Mouse (Mus musculus): ENCODE measurements at regions not wholly inside any gene's neighbourhood (a gene's known extent, or its start where the extent isn't known, plus 50 kb on each side); places are given as distances from the start of the nearest gene placed in this dataset.

DNA sequence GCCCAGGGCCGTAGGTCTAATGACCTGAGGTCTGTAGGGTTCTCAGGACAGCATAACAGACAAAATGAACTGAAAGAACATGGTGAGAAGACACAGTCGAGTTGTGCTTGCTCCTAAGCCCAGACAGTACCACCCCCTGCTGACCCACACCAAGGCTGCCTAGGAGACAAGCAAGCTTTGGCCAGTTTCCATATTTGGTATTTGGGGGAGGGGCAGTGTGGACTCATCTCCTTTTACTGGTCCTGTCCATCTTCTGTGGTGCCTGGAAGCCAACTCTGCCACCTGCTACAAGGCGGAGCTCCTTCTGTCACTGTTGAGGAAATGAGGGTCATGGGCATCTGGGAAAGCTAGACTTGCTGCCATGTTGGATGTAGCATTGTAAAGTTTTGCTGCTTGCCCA, 68.9 kb downstream of the Tex29 start:
- DNase-seq (ENCODE audit: low spot score in 2 of 2), result no peak

DNA sequence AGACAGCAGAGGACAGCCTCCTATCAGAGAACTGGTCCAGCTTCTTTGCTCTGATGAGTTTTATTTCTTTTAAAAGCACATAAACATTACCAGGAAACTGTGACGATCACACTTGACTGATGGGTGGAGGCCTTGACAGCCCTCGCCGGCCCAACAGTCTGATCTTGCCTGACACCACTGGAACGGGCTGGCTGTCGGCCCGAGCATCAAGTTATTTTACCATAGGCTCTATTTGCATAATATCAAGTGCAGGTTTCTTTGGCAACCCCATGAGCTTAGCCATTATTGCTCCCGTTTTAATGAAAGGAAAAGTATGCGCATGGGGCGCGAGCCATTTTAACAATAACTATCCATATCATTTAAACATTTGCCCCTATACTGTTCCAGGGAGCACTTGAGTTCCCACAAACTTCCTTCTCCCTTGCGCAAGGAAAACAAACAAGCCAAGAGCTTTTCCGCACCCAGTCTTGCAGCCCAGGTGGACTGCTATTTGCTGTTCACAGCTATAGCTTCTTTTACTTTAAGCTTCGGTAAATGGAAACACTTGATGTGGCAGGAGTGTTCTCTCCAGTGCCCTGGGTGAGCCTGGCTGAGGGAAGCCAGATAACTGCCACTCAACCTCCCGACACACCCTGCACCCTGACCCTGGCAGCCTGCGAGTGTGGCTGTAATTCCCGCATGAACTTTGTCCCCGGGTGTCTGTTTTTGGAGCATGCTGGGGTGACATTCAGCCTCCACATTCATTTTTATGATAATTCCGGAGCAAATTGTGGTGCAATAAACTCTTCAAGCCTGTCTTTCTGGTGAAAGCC, 71.6 kb downstream of the Tex29 start:
- no peak for DNase-seq (ENCODE audit: low spot score in 2 of 2)

DNA sequence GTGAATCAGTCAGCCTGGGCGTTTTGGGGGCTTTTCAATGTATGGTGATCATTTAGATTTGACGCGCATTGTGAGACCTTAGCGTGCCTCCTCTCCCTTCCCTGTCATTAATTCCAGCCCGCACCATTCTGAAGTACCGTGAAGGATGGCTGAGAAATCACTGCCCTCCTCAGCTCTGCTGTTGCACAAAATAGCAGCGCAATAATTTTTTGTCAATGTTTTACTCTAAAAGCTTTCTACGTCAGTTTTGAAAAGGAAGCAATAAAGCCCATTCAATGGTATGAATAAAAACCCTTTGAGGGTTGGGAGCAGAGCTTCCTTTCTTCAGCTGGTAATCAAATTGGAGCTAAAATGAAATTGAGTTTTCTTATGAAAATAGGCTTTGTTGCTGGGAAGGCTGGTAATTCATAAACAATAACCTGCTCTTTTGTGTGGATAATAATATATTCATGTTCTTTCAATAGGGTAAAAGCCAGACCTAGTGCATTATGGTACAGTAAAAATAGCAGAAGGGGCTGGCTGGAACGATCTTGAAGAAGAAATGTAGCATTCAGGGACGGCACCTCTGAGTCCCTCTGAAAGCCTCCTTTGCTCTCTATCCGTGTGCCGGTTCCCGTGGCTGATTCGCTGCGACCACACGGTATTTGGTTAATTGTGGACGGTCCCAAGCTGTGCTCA, 72.3 kb downstream of the Tex29 start:
- DNase-seq (ENCODE audit: low spot score in 2 of 2), result no peak

DNA sequence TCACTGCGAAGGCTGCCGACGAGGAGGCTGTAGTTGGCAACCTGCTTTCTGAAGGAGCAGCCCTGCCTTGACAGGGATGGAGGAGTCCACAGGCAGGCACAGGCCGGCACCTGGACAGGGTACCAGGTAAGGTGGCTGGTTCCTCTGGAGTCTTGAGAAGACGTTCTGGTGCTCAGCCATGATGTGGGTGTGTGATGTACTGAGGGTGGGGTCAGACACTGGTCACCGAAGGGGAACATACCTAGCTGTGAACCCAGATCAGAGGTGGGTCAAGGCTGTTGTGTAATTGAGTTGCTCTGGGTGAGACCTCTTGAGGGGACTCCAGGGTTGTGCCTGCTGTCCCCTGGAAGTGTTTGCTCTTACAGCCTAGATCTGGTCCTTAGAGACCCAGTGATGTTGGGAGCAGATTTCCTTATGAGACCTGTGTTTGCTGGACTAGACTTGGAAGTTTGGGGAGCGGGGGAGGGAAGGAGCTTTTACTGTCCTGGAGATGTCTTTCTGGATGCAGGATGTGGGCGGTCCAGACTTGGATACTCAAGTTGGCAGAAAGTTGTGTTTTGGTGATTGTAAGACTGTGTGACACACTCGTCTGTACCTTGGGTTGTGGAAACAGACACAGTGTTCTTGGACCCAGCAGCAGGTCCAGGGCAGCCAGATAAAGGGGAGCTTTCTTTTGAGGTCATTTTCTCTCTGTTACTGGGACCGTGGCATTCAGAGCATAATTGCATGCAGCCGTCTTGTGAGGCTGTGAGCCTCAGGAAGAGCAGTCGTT, 73.0 kb downstream of the Tex29 start:
- no peak for DNase-seq (ENCODE audit: low spot score in 2 of 2)

DNA sequence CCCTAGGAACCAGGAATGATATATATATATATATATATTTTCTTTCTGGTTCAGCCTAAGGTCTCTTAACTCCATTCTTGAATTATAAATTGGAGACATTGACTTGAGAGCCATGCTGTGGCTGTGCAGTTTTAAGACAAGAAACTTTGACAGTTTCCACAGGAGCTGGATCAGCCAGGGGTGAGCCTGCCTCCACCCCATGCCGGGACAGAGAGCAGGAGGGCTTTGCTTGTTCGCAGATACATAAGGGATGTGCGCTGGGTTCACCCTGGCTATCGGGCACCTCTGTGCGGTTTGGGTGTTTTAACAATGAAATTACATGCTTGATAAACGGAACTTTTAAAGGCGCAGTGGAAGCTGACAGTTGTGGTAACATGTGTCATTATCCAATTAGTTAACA, 73.9 kb downstream of the Tex29 start:
- DNase-seq (ENCODE audit: low spot score in 2 of 2), result no peak

DNA sequence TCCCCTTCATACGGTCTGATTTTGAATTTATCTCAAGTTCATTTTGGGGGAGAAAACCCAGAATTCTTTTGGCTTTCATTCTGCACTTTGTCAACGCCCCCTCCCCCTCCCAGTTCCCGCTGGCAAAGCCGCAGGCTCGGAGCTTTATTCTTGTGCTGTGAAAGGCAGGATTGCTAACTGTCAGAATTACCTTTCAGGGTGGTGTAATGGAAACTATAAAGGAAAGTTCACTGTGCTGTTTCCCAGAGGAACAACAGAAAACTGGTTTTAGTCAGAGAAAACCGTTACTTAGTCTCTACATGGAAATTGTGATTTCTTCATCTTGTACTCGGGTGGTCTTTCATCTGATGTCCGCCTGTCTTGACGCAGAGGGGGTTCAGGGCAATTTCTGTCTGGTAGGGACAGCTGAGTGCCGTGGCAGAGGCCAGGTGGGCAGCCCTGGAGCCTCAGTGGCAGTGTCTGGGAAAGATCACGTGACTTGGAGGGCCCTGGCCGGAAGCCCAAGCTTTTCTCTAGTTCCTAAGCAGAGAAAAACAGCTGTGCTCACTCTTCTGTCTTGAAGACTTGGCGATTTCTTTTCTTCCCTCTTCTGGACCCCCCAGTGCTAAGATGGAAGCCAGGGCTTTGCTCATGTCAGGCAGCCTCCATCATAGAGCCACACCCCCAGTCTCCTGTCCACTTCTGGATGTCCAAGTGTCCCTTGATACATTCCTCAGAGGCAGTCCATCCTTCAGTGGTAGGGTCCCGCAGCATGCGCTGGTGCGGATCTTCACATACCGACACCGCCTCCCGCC, 74.6 kb downstream of the Tex29 start:
- DNase-seq (ENCODE audit: low spot score in 2 of 2), result peak in 1 of 2 experiments; percentile 8

DNA sequence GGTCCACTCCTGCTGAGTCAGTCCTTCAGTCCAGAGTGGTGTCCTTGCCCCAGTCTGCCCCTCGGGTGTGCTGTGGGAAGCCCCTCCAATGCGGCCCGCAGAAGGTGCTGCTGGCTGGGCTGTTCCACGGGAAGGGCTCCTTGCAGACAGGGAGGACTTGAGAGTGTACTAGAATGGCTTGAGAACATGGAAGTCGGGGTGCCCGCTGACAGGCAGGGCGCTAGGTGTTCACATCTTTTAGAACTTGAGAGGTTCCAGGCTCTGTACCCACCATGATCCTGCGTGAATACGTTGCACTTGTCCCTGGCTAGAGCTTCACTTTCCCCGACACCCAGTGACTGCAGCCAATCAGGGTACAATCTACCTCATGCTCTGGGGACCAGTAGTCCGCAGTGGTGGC, 75.4 kb downstream of the Tex29 start:
- no peak for DNase-seq (ENCODE audit: low spot score in 2 of 2)

DNA sequence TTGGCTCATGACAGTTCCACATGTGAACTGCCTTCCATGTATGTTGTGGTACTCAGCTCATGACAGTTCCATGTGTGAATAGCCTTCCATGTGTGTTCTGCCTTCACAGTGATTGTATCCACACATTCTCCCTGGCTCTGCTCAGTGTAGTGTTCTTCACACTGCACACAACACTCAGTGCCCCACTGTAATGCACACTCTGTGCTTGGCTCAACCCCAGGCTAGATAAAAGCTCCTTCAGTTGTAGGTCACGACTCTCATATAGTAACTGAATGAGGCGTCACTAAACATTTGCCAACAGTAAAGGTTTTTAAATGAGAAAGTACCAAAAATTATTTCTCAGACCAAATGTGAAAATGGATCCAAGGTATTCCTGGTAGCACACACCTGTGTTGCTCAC, 79.6 kb downstream of the Tex29 start:
- no peak for DNase-seq (ENCODE audit: low spot score in 2 of 2)

DNA sequence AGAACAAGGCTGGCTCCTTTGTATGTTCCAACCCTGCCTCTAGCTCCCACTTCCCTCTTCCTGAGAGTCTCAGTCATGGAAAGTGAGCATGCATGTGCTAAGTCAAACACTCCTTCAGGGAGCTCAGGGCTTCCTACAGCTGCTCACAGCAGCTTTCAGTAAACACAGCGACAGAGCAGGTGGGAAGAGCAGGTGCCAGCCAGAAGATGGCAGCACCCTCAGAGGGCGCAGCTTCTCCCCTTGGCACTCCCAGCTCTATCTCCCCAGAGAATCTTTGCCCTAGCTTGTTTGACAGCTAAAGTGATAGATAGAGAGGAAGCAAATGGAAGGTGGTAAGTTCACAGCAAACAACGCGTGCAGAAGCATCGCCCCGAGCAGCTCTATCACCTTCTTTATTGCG, 82.8 kb downstream of the Tex29 start:
- no peak for DNase-seq (ENCODE audit: low spot score in 2 of 2)

DNA sequence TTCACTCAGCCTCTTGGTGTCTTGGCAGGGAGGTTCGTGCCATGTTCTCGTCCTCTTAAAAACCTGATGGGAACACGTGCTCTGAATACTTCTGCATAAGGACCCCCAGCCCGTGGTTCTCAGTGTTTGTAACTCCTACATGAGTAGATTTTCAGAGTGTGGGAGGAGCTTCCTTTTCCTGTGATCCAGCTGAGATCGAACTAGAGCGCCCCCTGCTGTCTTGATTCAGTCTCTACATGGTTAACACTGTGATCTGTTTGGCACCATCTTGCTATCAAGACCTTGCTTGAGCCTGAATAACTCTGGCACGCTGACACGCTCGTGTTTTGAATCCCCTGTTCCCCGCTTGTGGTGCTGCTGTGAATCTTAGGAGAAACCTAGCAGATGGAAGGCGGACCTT, 83.9 kb downstream of the Tex29 start:
- DNase-seq (ENCODE audit: low spot score in 2 of 2), result peak in 1 of 2 experiments; percentile 63

DNA sequence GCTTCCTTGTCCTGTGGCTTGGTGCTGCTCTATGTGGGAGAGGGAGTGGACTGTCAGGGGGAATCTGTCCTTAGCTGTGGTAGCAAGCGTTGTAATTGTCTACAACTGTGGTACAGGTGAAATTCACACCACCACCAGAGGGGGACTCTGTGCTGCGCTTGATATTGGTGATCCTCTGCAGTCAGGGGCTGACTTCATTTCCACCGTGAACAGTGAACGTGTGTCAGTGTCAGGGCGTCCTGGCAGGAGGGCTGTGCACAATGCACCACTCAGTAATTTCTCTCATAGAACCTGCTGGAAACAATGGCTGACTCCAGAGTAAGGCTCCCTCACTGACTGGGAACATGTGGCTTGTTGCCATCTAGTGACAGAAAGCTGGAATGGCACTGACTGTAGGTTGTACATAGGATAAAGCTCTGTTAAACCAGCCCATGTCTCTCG, 102.6 kb downstream of the Tex29 start:
- peak; percentile 44 to 57 for DNase-seq (ENCODE audit: low spot score in 2 of 2)

DNA sequence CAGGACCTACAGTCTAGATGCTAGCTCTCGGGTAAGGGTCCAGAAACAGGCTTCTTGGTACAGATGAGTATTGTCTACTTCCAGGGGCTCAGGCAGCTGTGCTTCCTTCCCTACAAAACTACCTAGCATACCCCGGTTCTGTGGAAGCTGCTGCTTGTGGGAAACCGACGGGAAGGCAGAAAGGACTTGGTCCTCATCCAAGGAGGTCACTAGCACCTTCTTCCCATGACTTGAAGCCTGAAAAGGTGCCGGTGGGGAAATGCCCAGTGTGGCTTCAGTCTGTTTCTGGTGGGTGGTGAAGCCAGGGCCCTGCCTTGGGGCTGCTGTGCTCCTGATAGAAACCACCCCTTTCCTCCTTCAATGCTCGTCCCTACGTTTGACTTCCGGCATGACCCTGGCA, 107.5 kb downstream of the Tex29 start:
- DNase-seq (ENCODE audit: low spot score in 2 of 2), result no peak

DNA sequence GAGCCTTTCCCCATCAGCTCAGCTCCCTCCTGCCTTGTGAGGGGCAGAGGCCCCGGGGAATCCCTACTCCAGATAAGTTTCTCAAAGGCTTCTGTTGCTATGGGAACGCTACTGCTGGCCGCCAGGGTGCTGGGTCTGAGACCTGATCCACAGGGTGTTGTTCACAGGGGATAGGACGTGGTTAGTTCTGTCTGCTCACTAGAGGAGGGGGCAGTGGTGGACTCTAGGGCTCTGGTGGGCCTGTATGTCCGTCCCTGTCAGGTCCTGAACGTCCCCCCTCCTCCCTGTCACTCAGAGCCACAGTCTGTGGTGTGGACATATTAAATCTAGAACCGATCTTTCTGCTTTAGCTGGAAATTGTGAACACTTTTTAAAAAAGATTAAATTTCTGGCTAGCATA, 116.0 kb downstream of the Tex29 start:
- DNase-seq (ENCODE audit: low spot score in 2 of 2), result no peak

DNA sequence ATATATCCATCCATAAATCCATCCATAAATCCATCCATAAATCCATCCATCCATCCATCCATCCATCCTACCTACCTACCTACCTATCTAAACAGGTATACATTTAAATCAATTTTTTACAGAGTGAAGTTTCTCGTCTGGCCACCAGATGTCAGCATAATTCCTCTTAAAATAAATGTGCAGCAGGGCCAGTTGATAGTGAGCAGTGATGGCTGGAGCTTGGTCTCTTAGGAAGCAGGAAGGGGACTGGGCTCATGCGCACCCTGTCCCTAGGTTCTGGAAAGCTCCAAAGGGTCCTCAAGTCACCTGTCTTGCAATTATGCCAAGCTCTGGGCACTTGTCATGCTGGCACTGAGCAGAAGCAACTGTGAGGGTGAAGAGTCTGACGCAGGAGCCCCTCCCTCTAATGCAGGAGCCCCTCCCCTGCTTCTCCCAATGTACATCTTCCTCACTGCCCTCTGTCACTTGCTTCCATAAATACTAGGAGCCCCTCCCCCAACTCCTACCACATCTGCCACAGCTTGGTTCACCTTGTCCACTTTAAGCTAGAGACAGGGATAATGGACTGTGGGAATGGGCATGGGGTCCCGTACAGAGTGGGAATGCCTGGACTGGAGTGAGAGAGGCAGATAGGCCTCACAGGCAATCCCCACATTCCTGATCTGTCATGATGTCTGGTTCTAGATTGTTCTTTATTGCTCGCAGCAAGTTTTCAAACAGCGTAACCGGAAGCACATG, 116.9 kb downstream of the Tex29 start:
- no peak for DNase-seq (ENCODE audit: low spot score in 2 of 2)

DNA sequence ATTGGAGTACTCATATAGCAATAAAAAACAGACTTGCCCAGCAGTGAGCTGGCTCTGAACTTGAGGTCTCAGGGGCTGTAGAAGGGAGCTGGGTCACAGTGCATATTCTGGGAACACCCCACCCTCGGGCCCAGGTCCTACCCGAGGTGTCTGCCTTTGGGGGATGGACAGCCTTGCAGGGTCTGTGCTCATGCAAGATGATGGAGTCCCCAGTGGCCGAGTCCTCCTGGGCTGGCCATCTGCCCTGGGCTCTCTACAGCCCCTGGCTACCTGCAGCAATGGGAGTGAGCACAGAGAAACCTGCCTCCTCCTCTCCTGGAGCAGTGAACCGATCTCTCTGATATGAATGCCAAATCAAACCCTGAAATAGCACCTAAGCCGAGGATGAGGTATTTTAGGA, 117.9 kb downstream of the Tex29 start:
- DNase-seq (ENCODE audit: low spot score in 2 of 2), result no peak

DNA sequence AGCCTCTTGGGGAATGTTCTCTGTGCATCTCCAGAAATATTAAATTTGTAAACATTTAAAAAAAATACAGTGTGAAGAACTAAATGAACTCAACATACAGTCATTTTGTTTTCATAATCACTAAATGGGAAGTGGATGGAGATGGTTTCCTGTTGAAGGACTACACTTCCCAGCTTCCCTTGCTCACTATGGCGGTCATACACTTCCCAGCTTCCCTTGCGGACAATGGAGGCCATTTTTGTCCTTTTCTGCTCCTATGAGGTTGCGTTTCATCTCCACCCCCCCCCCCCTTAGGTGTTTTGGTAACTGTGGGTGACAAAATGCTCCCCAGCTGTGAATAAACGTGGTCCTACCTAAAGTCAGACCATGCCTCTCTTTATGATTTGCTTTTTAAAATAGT, 119.2 kb downstream of the Tex29 start:
- DNase-seq (ENCODE audit: low spot score in 2 of 2), result no peak

DNA sequence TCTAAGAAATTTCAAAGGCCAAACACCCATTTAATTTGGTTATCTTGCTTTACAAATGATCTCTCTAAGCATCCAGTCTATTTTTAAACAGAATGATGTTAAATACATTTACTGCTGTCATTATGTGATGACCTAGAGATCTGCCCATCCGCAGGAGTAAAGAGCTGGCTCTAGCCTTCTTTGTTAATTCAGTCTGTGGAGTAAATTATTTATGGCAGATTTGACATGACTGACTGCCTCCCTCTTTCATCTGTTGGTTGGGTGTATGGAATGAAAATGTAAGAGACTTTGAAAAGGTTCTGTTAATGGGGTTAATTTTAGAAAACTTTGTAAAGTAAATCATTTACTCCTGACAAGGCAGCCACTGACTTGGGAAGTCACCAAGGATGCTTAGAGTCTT, 123.3 kb downstream of the Tex29 start:
- no peak for DNase-seq (ENCODE audit: low spot score in 2 of 2)

DNA sequence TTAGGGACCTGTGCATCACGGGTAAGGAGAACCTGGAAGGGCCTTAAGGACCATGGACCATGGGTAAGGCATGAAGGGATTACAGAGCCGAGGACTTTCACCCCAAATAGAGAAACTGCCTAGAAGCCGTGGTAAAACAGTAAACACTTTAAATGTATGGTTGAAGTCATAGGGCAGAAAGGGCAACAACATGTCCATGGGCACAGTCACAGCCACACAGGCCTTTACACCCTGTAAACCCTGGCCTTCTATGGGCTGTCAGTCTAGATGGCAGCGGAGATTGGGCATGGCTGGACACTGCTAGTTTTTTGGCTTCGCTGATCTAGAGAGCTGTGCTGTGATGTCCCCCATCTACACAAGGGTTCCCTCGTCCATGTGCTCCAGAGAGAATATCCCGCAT, 127.4 kb downstream of the Tex29 start:
- no peak for DNase-seq (ENCODE audit: low spot score in 2 of 2)

DNA sequence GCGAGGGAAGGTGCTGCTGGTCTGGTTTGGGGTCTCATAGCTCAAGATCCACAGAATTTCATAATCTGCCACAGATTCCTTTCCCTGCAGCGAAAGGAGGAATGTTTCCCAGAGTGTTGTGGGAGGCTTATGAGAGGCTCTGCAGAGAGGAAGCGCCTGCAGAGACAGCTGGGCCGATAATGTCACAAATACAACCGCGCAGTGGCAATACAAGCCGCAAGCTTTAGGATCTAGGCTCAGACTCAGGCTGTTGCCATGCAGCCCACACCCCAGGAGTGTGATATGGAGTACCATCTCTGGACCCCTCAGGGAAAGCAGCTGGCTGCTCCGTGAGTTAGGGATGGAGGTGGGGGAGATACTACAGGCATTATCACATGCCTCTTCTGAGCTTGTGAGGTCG, 130.2 kb downstream of the Tex29 start:
- DNase-seq (ENCODE audit: low spot score in 2 of 2), result peak; percentile 18 to 29

DNA sequence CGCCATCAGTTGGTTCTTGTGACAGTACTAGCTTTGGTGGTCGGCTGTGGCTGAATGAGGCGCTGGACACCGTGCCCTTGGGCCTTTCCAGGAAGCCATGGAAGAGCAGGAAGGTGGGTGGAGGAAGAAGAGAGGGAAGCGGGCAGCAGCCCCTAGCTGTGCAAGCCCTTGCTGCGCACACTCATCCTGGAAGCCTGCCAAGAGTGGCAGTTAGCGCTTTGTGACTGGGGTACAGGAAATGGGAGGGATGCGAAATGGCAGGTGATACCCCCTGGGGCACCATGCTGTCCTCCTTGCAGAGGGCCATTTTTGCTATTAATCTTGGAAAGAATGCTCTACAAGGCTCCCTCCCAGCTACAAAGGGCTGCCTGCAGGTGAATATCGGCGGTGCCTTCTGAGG, 133.2 kb downstream of the Tex29 start:
- DNase-seq (ENCODE audit: low spot score in 2 of 2), result no peak

DNA sequence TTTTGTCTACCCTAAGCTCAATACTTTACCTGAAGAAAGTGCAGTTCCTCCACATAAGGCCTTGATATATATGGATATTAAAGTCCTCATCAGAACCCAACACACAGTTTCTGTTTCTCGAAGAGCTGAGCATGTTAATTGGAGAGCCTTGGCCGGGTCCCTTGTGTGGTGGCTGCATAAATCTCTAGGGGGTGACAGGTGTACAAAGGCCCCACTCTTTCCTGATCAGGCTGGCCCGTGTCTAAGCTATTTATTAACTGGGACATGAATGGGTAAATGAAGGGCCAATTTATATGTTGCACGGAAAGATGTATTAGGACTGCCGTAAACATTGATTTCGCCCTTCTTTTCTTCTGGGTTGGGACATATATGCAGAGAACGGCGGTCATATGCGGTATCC, 136.8 kb downstream of the Tex29 start:
- no peak for DNase-seq (ENCODE audit: low spot score in 2 of 2)
